Mouse (Mus musculus) kidney, postnatal 25 days (tissue): Measurements from ENCODE around the gene Ahcyl2.
A peak's percentile ranks its signal among the peaks of the same experiment; 100 is the strongest.

ENCODE experiments used
- DNase-seq, 2 experiments: peaks; one replicate each; pipeline ENCODE4 v3.0.0; 2021; ENCODE audit warnings: mixed read lengths in 2 of 2

The Ahcyl2 gene

GRCm38 (mm10) chr6:29770672-29771321 lies 3.0 kb downstream of the Ahcyl2 start:
- DNase-seq: no peak

- DNase-seq: no peak
These were observed 4.4 kb downstream of the Ahcyl2 start for GRCm38 (mm10) chr6:29772236-29772635.

GRCm38 (mm10) chr6:29774161-29774560 lies 6.3 kb downstream of the Ahcyl2 start:
- no peak for DNase-seq

- DNase-seq: peak; percentile 86 to 87
These were observed 7.8 kb downstream of the Ahcyl2 start for GRCm38 (mm10) chr6:29775609-29776008.

GRCm38 (mm10) chr6:29776542-29777237 lies 8.9 kb downstream of the Ahcyl2 start:
- no peak for DNase-seq

- DNase-seq: peak in 1 of 2 experiments; percentile 13
These were observed 9.4 kb downstream of the Ahcyl2 start for GRCm38 (mm10) chr6:29777238-29777555.

GRCm38 (mm10) chr6:29780082-29780481 lies 12.3 kb downstream of the Ahcyl2 start:
- DNase-seq: no peak

GRCm38 (mm10) chr6:29780571-29780970 lies 12.8 kb downstream of the Ahcyl2 start:
- DNase-seq: no peak

GRCm38 (mm10) chr6:29782239-29782638 lies 14.4 kb downstream of the Ahcyl2 start:
- DNase-seq: no peak

GRCm38 (mm10) chr6:29783960-29784359 lies 16.1 kb downstream of the Ahcyl2 start:
- peak in 1 of 2 experiments; percentile 44 for DNase-seq

GRCm38 (mm10) chr6:29784413-29785021 lies 16.7 kb downstream of the Ahcyl2 start:
- DNase-seq: no peak

- DNase-seq: no peak
These were observed 17.9 kb downstream of the Ahcyl2 start for GRCm38 (mm10) chr6:29785759-29786158.

- no peak for DNase-seq
These were observed 21.1 kb downstream of the Ahcyl2 start for GRCm38 (mm10) chr6:29788779-29789350.

GRCm38 (mm10) chr6:29790014-29790698 lies 22.3 kb downstream of the Ahcyl2 start:
- DNase-seq: no peak

GRCm38 (mm10) chr6:29793520-29793919 lies 25.7 kb downstream of the Ahcyl2 start:
- DNase-seq: no peak

GRCm38 (mm10) chr6:29794582-29794981 lies 26.8 kb downstream of the Ahcyl2 start:
- DNase-seq: no peak

- DNase-seq: no peak
These were observed 35.2 kb downstream of the Ahcyl2 start for GRCm38 (mm10) chr6:29802979-29803378.

- DNase-seq: no peak
These were observed 36.2 kb downstream of the Ahcyl2 start for GRCm38 (mm10) chr6:29804006-29804405.

- no peak for DNase-seq
These were observed 37.6 kb downstream of the Ahcyl2 start for GRCm38 (mm10) chr6:29805381-29805780.

GRCm38 (mm10) chr6:29812076-29812475 lies 44.3 kb downstream of the Ahcyl2 start:
- no peak for DNase-seq

- DNase-seq: no peak
These were observed 44.8 kb downstream of the Ahcyl2 start for GRCm38 (mm10) chr6:29812651-29813050.

GRCm38 (mm10) chr6:29814616-29815015 lies 46.8 kb downstream of the Ahcyl2 start:
- no peak for DNase-seq

- no peak for DNase-seq
These were observed 47.2 kb downstream of the Ahcyl2 start for GRCm38 (mm10) chr6:29815060-29815459.
